Mouse (Mus musculus): ENCODE data around the gene Zfp989.
"Not testable (repeated sequence)": the region's sequence is repeated elsewhere in the genome, so short reads cannot be mapped to it uniquely, and the experiment has no call there.

The Zfp989 gene

DNA sequence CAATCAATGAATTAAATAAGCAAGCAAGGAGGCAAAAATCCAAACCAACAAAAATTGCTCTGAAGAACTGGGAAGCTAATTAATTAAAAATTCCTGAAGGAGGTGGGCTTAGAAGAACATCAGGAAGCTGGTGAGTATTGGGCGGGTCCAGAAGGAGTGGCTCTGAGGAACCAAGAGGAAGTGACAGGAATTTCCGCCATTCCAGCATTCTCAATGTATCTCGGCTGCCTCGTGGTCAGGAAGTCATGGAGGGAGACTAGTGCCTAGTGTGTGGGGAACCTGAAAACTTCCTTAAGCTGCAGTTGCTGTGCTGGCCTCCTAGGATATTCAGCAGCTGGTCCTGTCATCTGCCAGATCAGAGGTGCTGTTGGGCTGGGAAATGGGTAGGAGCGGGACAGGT is at the start of gene Zfp989:
Gene Zfp989, plus strand, starts transcription at position 220 of the 400 bp plus-strand sequence.
- DNase-seq: not testable (repeated sequence)

- DNase-seq: no peak
Measured at GRCm38 (mm10) chr4:146932311-146933082, 39.3 kb upstream of the Zfp989 start.

- not testable (repeated sequence) for DNase-seq
Measured at GRCm38 (mm10) chr4:146941691-146942090, 30.1 kb upstream of the Zfp989 start.

DNA sequence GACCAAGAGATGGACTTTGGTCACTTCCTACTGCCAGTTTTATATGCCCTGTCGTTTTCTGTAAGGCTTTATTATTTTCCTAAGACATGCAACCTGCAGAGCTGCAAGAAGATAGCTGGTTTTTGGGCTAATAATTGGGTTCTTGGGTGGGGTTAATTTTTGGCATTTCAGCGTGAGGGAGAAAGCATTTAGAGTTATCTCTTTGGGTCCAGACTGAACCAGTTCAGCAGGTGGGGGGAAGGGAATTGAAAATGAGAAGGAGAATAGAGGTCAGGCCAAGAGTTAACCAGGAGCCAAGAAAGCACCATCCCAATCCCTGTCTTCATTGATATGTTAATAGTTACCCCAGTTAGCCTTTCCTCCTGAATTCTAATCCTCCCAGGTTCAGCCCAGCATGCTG is 4.8 kb downstream of the Zfp989 start:
- DNase-seq: not testable (repeated sequence)

DNA sequence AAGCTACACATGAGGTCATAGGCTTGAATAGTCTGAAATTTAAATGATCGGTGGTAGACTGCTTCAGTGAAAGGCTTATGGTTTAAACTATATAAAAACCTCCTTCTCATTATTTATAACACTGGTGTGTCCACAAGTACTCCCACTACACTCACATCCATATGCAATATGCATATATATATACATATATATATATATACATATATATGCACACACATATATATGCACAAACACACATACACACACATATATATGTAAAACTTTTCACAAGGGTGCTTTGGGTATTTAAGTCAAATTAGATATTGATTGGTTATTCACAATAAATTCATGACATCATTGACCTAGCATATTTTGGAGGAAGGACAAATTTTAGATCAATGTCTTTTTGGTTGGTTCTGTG is 46.6 kb downstream of the Zfp989 start:
- not testable (repeated sequence) for DNase-seq

GRCm38 (mm10) chr4:147021550-147021949 is 49.8 kb downstream of the Zfp989 start, which contains the start of gene Rex2:
Gene Rex2 (plus strand): TSS chr4:147021850.
- DNase-seq: not testable (repeated sequence)

- DNase-seq: not testable (repeated sequence)
Measured at GRCm38 (mm10) chr4:147026374-147026773, 54.6 kb downstream of the Zfp989 start.

GRCm38 (mm10) chr4:147031308-147032036 is 59.7 kb downstream of the Zfp989 start:
- not testable (repeated sequence) for DNase-seq

Data from layer of hippocampus, adult 9-11 months (tissue).